Comparison of ENCODE assay signal across 14 mouse cellular contexts in the genomic region with DNA sequence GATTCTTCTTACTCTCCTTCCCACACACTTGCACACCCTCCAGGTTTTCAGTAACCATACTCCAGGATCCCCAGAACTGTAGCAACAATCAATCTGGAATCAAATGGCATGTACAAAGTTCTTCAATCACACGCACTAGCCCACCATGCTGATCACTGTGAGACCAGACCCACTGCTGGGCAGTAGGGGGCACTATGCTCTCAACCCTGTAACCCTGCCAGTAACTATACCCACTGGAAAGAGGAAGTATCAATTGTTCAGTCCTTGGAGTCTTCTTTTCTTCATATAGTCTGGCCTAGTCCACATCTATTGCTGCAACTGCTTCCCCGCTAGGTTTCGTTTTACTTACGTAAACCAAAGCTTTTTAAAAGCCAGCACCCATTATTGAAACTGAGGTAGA.
A peak's percentile ranks its signal among the peaks of the same experiment; 100 is the strongest.
DNase-seq lines count a peak whose midpoint lies in the region; ATAC-seq and TF ChIP-seq lines count a peak whose summit lies in the region.
"Had no signal": no experiment of that assay in that cellular context is flagged by ENCODE, and none has a peak within 500 bp of the region (broad histone marks: within the 10 kb centered on the region; RNA-seq: fewer than 3 reads in every experiment).

No protein-coding gene starts in this region.

- no peak overlapping the region for H3K4me2 ChIP-seq in kidney, embryonic 16.5 days (replicated peaks; ENCODE audit: low read depth, low read length)
- H3K4me2 ChIP-seq: embryonic facial prominence, embryonic 15.5 days; limb, embryonic 15.5 days had no signal

- H3K9me3 ChIP-seq in kidney, embryonic 16.5 days (ENCODE audit: low read length), result no peaks in the 10 kb centered on the region
- H3K9me3 ChIP-seq: embryonic facial prominence, embryonic 15.5 days; limb, embryonic 15.5 days had no signal

- H3K36me3 ChIP-seq in kidney, embryonic 16.5 days (ENCODE audit: insufficient read depth, low read length), result no peaks in the 10 kb centered on the region
- H3K36me3 ChIP-seq: embryonic facial prominence, embryonic 15.5 days; limb, embryonic 15.5 days had no signal

- H3K4me3 ChIP-seq in bone marrow macrophage, adult 2 months (ENCODE audit: insufficient read depth, low read length), result no peak overlapping the region
- H3K4me3 ChIP-seq in kidney, embryonic 16.5 days (ENCODE audit: low read length), result no peak overlapping the region
- H3K4me3 ChIP-seq: embryonic facial prominence, embryonic 15.5 days; limb, embryonic 15.5 days had no signal

- peak; percentile 99 for ATAC-seq in megakaryocyte progenitor cell, adult 5-6 weeks (replicated peaks; ENCODE audit: poor library complexity)
- ATAC-seq in kidney, embryonic 16.5 days (ENCODE audit: low FRiP score, low TSS enrichment), result no peak
- ATAC-seq: intestine, embryonic 16.5 days had no signal

- H3K27me3 ChIP-seq in kidney, embryonic 16.5 days (ENCODE audit: insufficient read depth, low read length), result no peaks in the 10 kb centered on the region
- H3K27me3 ChIP-seq: embryonic facial prominence, embryonic 15.5 days; limb, embryonic 15.5 days had no signal

- no peak overlapping the region for H3K9ac ChIP-seq in kidney, embryonic 16.5 days (replicated peaks; ENCODE audit: low read length)
- H3K9ac ChIP-seq: embryonic facial prominence, embryonic 15.5 days; limb, embryonic 15.5 days had no signal

- TF ChIP-seq POLR2A in bone marrow macrophage, adult 2 months (IDR thresholded peaks at IDR 0.05; ENCODE audit: borderline replicate concordance, low read depth, low read length), result no peak

- WGBS in kidney, embryonic 16.5 days, result 94% methylated on average over 4 of the region's 4 CpGs

- peak; percentile 77 for TF ChIP-seq CTCF in bone marrow macrophage, adult 2 months (IDR thresholded peaks at IDR 0.05; ENCODE audit: low read depth, low read length)

- peak; percentile 6 for DNase-seq in left cerebral cortex, adult 11 months (ENCODE audit: low spot score)
- no peak for DNase-seq in left cerebral cortex, adult 8-10 months (ENCODE audit: low spot score in 2 of 2)
- DNase-seq in CD8-positive naive resting alpha-beta T cell, adult 2 months (ENCODE audit: low read depth in 2 of 2, low spot score in 2 of 2), result peak; percentile 9 to 32
- DNase-seq in ovary, adult 18-20 months (ENCODE audit: low spot score), result no peak
- no peak for DNase-seq in urinary bladder, adult 18-20 months (ENCODE audit: low spot score in 2 of 2)
- DNase-seq: adrenal gland, postnatal 14 days; cerebellum, postnatal 10 days; midbrain, embryonic 14.5 days had no signal

- H3K27ac ChIP-seq in bone marrow macrophage, adult 2 months (ENCODE audit: insufficient read depth, low read depth, low read length), result no peak overlapping the region
- no peak overlapping the region for H3K27ac ChIP-seq in kidney, embryonic 16.5 days (ENCODE audit: low read length)
- H3K27ac ChIP-seq: embryonic facial prominence, embryonic 15.5 days; limb, embryonic 15.5 days had no signal

- peaks cover 2% of the 10 kb centered on the region; the same call in 1 of the 2 replicates for H3K4me1 ChIP-seq in bone marrow macrophage, adult 2 months (ENCODE audit: control insufficient read depth, insufficient read depth, low read length)
- no peaks in the 10 kb centered on the region for H3K4me1 ChIP-seq in kidney, embryonic 16.5 days (ENCODE audit: insufficient read depth, low read length)
- H3K4me1 ChIP-seq: embryonic facial prominence, embryonic 15.5 days; limb, embryonic 15.5 days had no signal

Comparison
In these comparisons a context has a peak if more than half of its experiments do, and no peak if none do; other contexts are left out.
1. DNase-seq: peak in left cerebral cortex, adult 11 months (single experiment) and CD8-positive naive resting alpha-beta T cell, adult 2 months (2 of 2); none in left cerebral cortex, adult 8-10 months (0 of 2), ovary, adult 18-20 months (single experiment) and urinary bladder, adult 18-20 months (0 of 2).